Mouse (Mus musculus) liver, embryonic 12.5 days (tissue): ENCODE data around the gene Selenov. TPM values are rescaled to one million over a fixed set of nuclear protein-coding genes. Genes with fewer than 3 reads are reported as not detected.
A peak's percentile ranks its signal among the peaks of the same experiment; 100 is the strongest.

Experiments
- ATAC-seq: fragments of 200-750 bp; cut with Nextera tagmentation; 2 replicates; pipeline ENCODE4 v1.8.0; 2017; ENCODE audit warnings: moderate number of reproducible peaks, mild to moderate bottlenecking, moderate library complexity
- H3K27ac ChIP-seq: fragments of 300-500 bp; sonication (generic); 2 replicates; pipeline ENCODE4 v1.5.1; 2016; ENCODE audit warnings: mild to moderate bottlenecking
- H3K27me3 ChIP-seq: fragments of 300-500 bp; sonication (generic); replicated peaks from 2 replicates; pipeline ENCODE4 v1.6.1; 2016; ENCODE audit warnings: mild to moderate bottlenecking, moderate library complexity
- H3K36me3 ChIP-seq: fragments of 300-500 bp; sonication (generic); 2 replicates; pipeline ENCODE4 v1.6.1; 2016; ENCODE audit warnings: mild to moderate bottlenecking, moderate library complexity
- H3K4me1 ChIP-seq: fragments of 300-500 bp; sonication (generic); 2 replicates; pipeline ENCODE4 v1.6.1; 2016
- H3K4me2 ChIP-seq: fragments of 300-500 bp; sonication (generic); 2 replicates; pipeline ENCODE4 v1.6.1; 2016; ENCODE audit warnings: mild to moderate bottlenecking, moderate library complexity
- H3K4me3 ChIP-seq: fragments of 300-500 bp; sonication (generic); 2 replicates; pipeline ENCODE4 v1.5.1; 2016; ENCODE audit warnings: mild to moderate bottlenecking, moderate library complexity
- H3K9ac ChIP-seq: fragments of 300-500 bp; sonication (generic); 2 replicates; pipeline ENCODE4 v1.6.1; 2016; ENCODE audit warnings: mild to moderate bottlenecking, moderate library complexity
- H3K9me3 ChIP-seq: fragments of 300-500 bp; sonication (generic); replicated peaks from 2 replicates; pipeline ENCODE4 v1.6.1; 2016; ENCODE audit warnings: mild to moderate bottlenecking, moderate library complexity
- WGBS: fragments of 180-500 bp; shearing (Covaris S2); methylation state at CpG from one replicate; pipeline ENCODE4 v1.1.7; 2016; ENCODE audit not compliant: insufficient replicate concordance; 5-methylcytosine and 5-hydroxymethylcytosine counted together
- polyA plus RNA-seq: library from polyadenylated mRNA; unstranded; fragments of >200 nt; fragmentation: Nextera tagmentation; extraction: Ambion mirVana; gene quantifications from 2 replicates; pipeline ENCODE4 v1.2.1, GENCODE M21; 2016

The Selenov gene
- polyA plus RNA-seq, 1 experiment from 2014 or later, result not detected

- Histone ChIP-seq H3K4me2 (peak within 1 kb of the TSS; percentile 78), H3K27me3 (peaks cover 9% of the 10 kb centered on the region; the same call in 1 of the 2 replicates), H3K36me3 (no peaks in the 10 kb centered on the region), H3K9ac (peak within 1 kb of the TSS; percentile 84), H3K4me3 (peak within 1 kb of the TSS; percentile 71), H3K27ac (peak within 1 kb of the TSS; percentile 63), H3K9me3 (no peaks in the 10 kb centered on the region), H3K4me1 (peaks cover 8% of the 10 kb centered on the region)
- WGBS, result 2% methylated on average over 68 of the region's 68 CpGs
- peak; percentile 75 for ATAC-seq
Measured at GRCm38 (mm10) chr7:28277615-28278278, 13.2 kb downstream of the Selenov start, which contains the start of gene Eid2b. TSS of gene Eid2b (plus strand) at chr7:28277739.

GRCm38 (mm10) chr7:28277237-28277614 is 13.8 kb downstream of the Selenov start:
- H3K36me3 ChIP-seq, result no peaks in the 10 kb centered on the region
- H3K27ac ChIP-seq, result no peak overlapping the region
- H3K4me2 ChIP-seq, result no peak overlapping the region
- H3K27me3 ChIP-seq, result peaks cover 9% of the 10 kb centered on the region; the same call in 1 of the 2 replicates
- 0 out of 2 replicates have a peak, but pooled peaks have one; percentile 2 for ATAC-seq
- peaks cover 8% of the 10 kb centered on the region for H3K4me1 ChIP-seq
- WGBS, result 51% methylated on average over 8 of the region's 8 CpGs
- no peak overlapping the region for H3K9ac ChIP-seq
- peak overlapping the region; percentile 71; the same call in 1 of the 2 replicates for H3K4me3 ChIP-seq
- H3K9me3 ChIP-seq, result no peaks in the 10 kb centered on the region

- Histone ChIP-seq H3K27me3 (peaks cover 24% of the 10 kb centered on the region), H3K36me3 (peaks cover 9% of the 10 kb centered on the region; the same call in 1 of the 2 replicates)
Measured at GRCm38 (mm10) chr7:28271761-28272160, 19.2 kb downstream of the Selenov start.

GRCm38 (mm10) chr7:28269355-28269754 is 21.6 kb downstream of the Selenov start:
- Histone ChIP-seq H3K36me3 (peaks cover 9% of the 10 kb centered on the region; the same call in 1 of the 2 replicates), H3K4me3 (no peak overlapping the region), H3K27ac (no peak overlapping the region), H3K4me2 (no peak overlapping the region), H3K4me1 (peaks cover 9% of the 10 kb centered on the region), H3K9me3 (no peaks in the 10 kb centered on the region), H3K27me3 (peaks cover 37% of the 10 kb centered on the region), H3K9ac (no peak overlapping the region)
- 79% methylated on average over 12 of the region's 12 CpGs for WGBS
- ATAC-seq, result no peak

More at GRCm38 (mm10) chr7:28271761-28272160, 19.2 kb downstream of the Selenov start:
- no peak overlapping the region for H3K4me2 ChIP-seq
- no peak overlapping the region for H3K27ac ChIP-seq
- WGBS, result 60% methylated on average over 3 of the region's 3 CpGs
- no peak for ATAC-seq
- peaks cover 9% of the 10 kb centered on the region for H3K4me1 ChIP-seq
- no peaks in the 10 kb centered on the region for H3K9me3 ChIP-seq
- H3K9ac ChIP-seq, result no peak overlapping the region
- no peak overlapping the region for H3K4me3 ChIP-seq

DNA sequence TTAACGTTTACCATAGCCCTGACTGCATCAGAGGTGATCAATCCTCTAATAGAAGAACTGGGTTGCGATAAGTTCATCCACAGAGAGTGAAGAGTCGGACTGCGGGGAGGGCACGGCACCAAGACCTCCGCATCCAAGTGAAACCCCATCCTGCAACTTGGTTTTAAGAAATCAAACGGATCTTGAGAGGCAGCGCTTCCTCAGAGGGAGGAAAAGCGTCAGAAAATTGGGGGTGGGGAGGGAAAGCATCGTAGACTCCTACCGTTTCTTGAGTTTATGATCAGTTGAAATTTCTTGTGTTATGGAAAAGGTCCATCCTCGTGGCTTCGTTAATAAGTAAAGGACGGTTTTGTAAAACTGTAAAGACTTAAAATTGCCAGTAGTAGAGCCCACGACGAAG is 22.4 kb downstream of the Selenov start:
- WGBS, result 25% methylated on average over 16 of the region's 16 CpGs
- Histone ChIP-seq H3K4me3 (peak overlapping the region; percentile 69), H3K9ac (peak overlapping the region; percentile 72), H3K4me2 (peak overlapping the region; percentile 83), H3K27ac (peak overlapping the region; percentile 62; the same call in 1 of the 2 replicates), H3K27me3 (peaks cover 39% of the 10 kb centered on the region), H3K9me3 (no peaks in the 10 kb centered on the region), H3K4me1 (peaks cover 9% of the 10 kb centered on the region), H3K36me3 (peaks cover 9% of the 10 kb centered on the region; the same call in 1 of the 2 replicates)
- no peak for ATAC-seq

GRCm38 (mm10) chr7:28268042-28268531 is 22.9 kb downstream of the Selenov start:
- no peaks in the 10 kb centered on the region for H3K9me3 ChIP-seq
- H3K4me1 ChIP-seq, result peaks cover 9% of the 10 kb centered on the region
- peaks cover 41% of the 10 kb centered on the region for H3K27me3 ChIP-seq
- 1% methylated on average over 51 of the region's 62 CpGs for WGBS
- peaks cover 9% of the 10 kb centered on the region; the same call in 1 of the 2 replicates for H3K36me3 ChIP-seq
- H3K4me3 ChIP-seq, result peak overlapping the region; percentile 69
- H3K27ac ChIP-seq, result peak overlapping the region; percentile 62
- peak overlapping the region; percentile 72 for H3K9ac ChIP-seq
- peak overlapping the region; percentile 83 for H3K4me2 ChIP-seq
- ATAC-seq, result peak; percentile 49

GRCm38 (mm10) chr7:28267129-28268041 is 23.6 kb downstream of the Selenov start, which contains the start of gene Eid2:
TSS of gene Eid2 (plus strand) at chr7:28267881.
- Histone ChIP-seq H3K36me3 (peaks cover 9% of the 10 kb centered on the region; the same call in 1 of the 2 replicates), H3K4me3 (peak within 1 kb of the TSS; percentile 69), H3K27me3 (peaks cover 41% of the 10 kb centered on the region), H3K27ac (peak within 1 kb of the TSS; percentile 62), H3K9me3 (no peaks in the 10 kb centered on the region), H3K9ac (peak within 1 kb of the TSS; percentile 72), H3K4me1 (peaks cover 9% of the 10 kb centered on the region), H3K4me2 (peak within 1 kb of the TSS; percentile 83)
- WGBS, result 6% methylated on average over 57 of the region's 57 CpGs
- ATAC-seq, result peak; percentile 57

DNA sequence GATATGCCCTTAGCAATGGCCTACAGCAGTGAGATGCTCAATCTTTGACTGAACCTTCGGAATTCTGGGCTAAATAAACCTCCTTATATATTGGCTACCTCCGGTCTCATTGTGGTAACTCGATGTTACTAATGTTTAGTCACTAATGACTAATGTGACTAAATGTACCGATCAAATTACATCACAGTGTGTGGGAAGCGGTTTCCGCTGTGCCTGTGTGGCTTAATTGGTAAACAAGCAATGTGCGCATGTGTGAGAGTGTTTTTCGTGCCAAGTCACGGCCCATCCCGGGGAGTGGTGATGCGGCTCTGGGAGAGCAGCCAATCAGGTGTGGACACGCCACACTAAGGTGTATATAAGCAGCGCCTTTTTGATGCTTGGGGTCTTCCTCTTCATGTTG is 25.6 kb downstream of the Selenov start:
- Histone ChIP-seq H3K27ac (no peak overlapping the region), H3K4me2 (no peak overlapping the region), H3K9me3 (no peaks in the 10 kb centered on the region), H3K4me3 (no peak overlapping the region), H3K36me3 (peaks cover 3% of the 10 kb centered on the region; the same call in 1 of the 2 replicates), H3K9ac (no peak overlapping the region), H3K27me3 (peaks cover 41% of the 10 kb centered on the region), H3K4me1 (peaks cover 9% of the 10 kb centered on the region)
- WGBS, result 78% methylated on average over 13 of the region's 13 CpGs
- ATAC-seq, result no peak

GRCm38 (mm10) chr7:28263786-28264185 is 27.2 kb downstream of the Selenov start:
- peaks cover 7% of the 10 kb centered on the region for H3K4me1 ChIP-seq
- no peak overlapping the region for H3K27ac ChIP-seq
- WGBS, result 9% methylated on average over 15 of the region's 15 CpGs
- peaks cover 40% of the 10 kb centered on the region for H3K27me3 ChIP-seq
- ATAC-seq, result no peak
- no peak overlapping the region for H3K4me2 ChIP-seq
- no peaks in the 10 kb centered on the region for H3K9me3 ChIP-seq
- no peak overlapping the region for H3K9ac ChIP-seq
- H3K4me3 ChIP-seq, result no peak overlapping the region
- no peaks in the 10 kb centered on the region for H3K36me3 ChIP-seq

DNA sequence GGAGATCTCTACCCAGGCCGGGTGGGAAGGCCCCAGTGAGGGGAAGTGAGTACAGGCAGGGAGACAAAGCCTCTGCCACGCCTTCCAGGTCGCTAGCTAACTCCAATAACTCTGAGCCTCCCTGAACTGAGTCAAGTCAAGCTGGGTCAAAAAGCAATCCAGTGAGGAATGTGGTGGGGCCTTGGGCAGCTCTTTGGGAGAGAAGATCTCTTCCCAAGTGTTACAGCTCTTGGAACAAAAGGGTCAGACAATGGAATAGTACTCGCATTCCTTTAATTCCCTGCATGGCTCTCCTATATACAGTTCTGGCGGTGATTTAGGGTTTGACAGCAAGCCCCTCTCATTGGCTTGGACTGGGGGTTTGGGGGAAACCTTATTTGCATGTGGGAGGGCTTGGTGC is 28.1 kb downstream of the Selenov start:
- no peak overlapping the region for H3K4me3 ChIP-seq
- H3K27ac ChIP-seq, result no peak overlapping the region
- H3K36me3 ChIP-seq, result no peaks in the 10 kb centered on the region
- no peak overlapping the region for H3K4me2 ChIP-seq
- H3K9ac ChIP-seq, result no peak overlapping the region
- H3K27me3 ChIP-seq, result peaks cover 31% of the 10 kb centered on the region
- no peaks in the 10 kb centered on the region for H3K9me3 ChIP-seq
- WGBS, result 42% methylated on average over 5 of the region's 5 CpGs
- ATAC-seq, result no peak
- H3K4me1 ChIP-seq, result no peaks in the 10 kb centered on the region

DNA sequence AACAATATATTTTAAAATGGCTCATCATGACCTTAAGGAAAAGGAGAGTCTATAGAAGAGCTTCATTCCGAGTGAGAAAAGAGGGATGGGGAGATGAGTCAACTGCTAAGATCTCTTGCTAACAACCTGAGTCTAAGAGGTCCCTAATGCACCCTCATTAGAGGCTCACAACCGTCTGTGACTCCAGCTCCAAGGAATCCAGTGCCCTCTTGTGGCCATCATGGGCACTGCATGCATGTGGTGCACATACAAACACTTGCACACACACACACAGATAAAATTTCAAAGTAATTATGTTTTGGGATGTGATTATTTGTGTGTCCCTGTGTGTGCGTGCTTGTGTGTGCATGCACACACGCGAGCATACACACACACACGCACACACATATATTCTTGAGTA is 35.5 kb downstream of the Selenov start:
- Histone ChIP-seq H3K9ac (no peak overlapping the region), H3K4me3 (no peak overlapping the region), H3K27me3 (no peaks in the 10 kb centered on the region), H3K27ac (no peak overlapping the region), H3K9me3 (peaks cover 5% of the 10 kb centered on the region; the same call in 1 of the 2 replicates), H3K4me1 (no peaks in the 10 kb centered on the region), H3K36me3 (no peaks in the 10 kb centered on the region), H3K4me2 (no peak overlapping the region)
- no peak for ATAC-seq
- 66% methylated on average over 6 of the region's 6 CpGs for WGBS
